Mouse (Mus musculus) layer of hippocampus, postnatal 25 days (tissue): ENCODE measurements around the gene Gm9732. TPM values are rescaled to one million over a fixed set of nuclear protein-coding genes. Genes with fewer than 3 reads are reported as not detected.
A peak's percentile ranks its signal among the peaks of the same experiment; 100 is the strongest.
"Not testable (repeated sequence)": the region's sequence is repeated elsewhere in the genome, so short reads cannot be mapped to it uniquely, and the experiment has no call there.

Source experiments
- DNase-seq, 2 experiments: peaks; one replicate each; pipeline ENCODE4 v3.0.0; 2022; ENCODE audit warnings: mixed read lengths in 2 of 2, low spot score in 1 of 2; ENCODE audit errors: extremely low spot score in 1 of 2
- total RNA-seq, 2 experiments: library from RNA; stranded (reverse); gene quantifications; 2 replicates each; pipeline ENCODE4 v1.2.3; 2021

Gene Gm9732
- total RNA-seq = not detected

DNA sequence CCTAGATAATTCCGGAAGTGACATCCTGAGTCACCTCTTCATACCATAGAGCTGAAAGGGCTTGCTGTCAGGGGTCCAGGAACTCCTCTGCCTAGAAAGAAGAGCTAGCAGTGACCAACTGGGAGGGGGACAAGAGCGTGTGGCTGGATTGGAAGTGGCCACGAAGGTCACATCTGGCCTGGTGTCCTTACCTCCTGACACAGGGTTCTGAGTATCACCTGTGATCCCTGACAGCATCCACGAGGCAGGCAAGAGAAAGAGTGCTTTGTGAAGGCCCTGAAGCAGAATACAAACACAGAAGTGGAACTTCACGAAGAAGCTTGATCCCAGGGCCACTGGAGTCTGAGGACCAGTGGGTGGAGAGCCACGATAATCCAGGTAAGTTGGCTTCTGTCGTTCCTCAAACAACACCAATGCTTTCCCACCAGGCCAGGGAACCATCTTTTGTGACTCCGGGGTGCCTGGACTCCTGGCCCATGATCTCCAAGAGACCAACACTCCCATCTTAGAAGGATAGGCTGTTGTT is at the start of gene Gm9732:
Gm9732 (plus strand) TSS at position 51 of the 526 bp plus-strand sequence.
- DNase-seq = not testable (repeated sequence)

DNA sequence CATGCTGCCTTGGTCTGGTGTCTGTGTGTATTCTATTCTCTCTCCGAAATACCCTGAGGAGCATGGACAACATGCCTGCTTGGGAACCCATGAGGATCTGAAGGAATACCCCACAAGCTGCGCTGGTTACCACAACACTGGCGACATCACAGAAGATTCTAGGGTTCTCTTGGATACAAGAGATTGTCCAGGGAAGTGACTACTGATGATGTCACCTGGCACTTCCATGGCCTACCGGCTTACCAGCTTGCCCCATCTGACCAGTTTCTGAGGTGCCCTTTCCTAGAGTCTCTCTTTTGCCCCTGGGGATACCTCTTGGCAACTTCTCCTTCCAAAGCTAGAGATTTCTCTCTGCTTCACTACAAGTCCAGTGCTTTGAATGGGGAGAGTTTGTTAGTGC is 39.6 kb upstream of the Gm9732 start, which contains the start of gene Gm8122:
Gm8122 (minus strand) TSS at position 101 of the 400 bp plus-strand sequence.
- DNase-seq = not testable (repeated sequence)

DNA sequence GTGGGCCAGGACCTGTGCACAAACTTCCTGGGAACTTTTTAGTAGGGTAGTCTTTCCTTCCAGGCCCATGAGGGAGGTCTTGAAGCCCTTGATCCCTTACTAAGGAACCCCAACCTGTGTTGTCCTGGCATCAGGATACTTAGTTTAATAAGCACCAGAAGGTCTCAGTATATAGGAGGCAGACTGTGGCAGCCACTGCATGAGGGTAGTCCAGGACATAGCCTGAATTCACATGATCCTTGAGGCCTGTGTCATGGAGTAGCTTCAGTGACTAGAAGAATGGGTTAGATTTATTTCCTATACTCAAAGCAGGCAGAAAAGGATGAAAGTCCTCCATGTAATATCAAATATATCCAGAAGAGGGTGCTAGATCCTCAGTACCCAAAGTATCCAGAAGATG is 37.1 kb upstream of the Gm9732 start:
- peak in 1 of 2 experiments; percentile 14 for DNase-seq

- DNase-seq = not testable (repeated sequence)
These were observed 25.1 kb upstream of the Gm9732 start for GRCm38 (mm10) chr14:43249611-43250170.

DNA sequence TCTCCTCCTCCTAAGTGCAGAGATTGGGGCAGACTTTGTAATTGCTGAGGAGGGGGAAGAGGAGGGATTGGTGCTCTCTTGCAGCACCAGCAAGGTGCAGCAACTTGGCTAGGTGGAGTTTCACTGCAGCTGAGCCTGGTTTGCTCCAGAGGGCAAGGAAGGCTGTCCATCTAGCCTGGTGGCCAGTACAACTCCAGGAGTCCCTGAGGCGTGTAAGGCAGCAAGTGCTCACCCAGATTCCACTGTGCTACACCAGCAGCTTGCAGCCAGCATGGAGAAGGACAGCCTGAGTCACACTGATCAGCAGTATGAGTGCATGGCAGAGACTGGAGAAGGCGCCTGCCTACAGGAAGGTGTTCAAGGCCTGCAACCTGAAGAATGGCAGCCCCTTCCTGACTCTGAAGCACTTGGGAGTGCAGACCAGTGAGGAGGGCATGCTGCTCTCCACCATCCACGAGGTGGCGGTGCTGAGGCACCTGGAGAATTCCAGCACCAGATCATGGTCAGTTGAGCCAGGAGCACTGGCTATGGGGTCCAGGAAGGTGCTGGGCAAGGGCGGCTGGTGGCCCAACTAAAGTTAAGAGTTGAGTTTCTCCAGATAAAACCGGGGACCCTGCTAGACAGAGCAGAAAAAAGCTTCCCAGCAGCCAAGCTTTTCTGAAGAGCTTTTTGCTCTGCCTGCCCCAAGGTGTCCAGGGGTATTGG is 24.1 kb upstream of the Gm9732 start:
- DNase-seq = not testable (repeated sequence)

- not testable (repeated sequence) for DNase-seq
These were observed 18.3 kb upstream of the Gm9732 start for GRCm38 (mm10) chr14:43256511-43256910.

DNA sequence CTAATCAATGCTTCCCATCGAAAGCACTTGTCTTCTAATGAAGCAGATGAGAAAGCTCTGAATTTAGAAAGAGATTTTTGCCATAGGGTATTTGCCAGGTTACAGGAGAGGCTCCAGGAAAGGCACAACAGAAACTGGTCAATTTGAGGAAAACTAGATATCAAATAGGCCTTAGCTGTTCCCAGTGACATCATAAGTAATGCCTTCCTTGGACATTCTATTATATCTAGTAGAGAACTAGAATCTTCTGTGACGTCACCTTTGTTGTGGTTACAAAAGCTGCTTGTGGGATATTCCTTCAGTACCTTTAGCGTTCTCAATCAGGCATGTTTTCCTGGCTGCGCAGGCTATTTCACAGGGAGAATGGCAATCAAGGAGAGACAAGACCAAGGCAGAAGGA is 16.5 kb upstream of the Gm9732 start, which contains the start of gene Gm8126:
Gm8126 (plus strand) TSS at position 301 of the 400 bp plus-strand sequence.
- DNase-seq = not testable (repeated sequence)

DNA sequence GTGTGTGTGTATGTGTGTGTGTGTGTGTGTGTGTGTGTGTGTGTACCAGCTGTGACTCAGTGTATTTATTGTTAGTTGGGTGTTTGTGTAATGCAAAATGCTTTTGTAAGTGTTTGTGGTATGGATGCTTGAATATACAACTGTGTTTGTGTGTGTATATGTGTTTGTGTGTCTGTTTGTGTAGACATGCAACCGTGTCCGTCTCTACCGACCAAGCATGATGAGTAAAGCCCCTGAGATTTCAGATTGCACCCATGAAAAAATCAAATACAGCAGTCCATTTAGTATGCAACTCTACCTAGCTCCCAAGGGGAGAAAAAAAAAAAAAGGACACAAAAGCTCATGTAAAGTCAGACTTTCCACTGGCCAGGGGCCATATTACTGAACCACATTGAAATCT is 11.4 kb upstream of the Gm9732 start:
- not testable (repeated sequence) for DNase-seq

GRCm38 (mm10) chr14:43268521-43269084 is 6.2 kb upstream of the Gm9732 start:
- not testable (repeated sequence) for DNase-seq

DNA sequence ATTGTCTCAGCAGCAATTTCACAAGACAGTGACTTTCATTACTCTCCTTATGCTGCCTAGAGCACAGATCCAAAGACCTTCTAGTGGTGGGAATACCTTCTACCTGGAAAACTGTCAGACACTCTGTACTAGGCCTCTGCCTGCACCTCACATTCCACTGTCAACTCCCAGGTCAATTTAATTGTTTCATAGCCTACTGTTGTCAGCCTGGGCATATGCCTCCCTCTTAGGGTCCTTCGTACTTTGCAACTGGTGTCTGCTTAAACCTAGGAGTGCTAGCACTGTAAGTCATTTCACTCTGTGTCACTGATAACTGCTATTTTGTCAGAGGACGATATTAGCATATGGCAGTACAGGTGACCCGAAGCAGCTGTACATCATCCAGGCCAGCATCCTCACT is 5.6 kb upstream of the Gm9732 start:
- DNase-seq = not testable (repeated sequence)

DNA sequence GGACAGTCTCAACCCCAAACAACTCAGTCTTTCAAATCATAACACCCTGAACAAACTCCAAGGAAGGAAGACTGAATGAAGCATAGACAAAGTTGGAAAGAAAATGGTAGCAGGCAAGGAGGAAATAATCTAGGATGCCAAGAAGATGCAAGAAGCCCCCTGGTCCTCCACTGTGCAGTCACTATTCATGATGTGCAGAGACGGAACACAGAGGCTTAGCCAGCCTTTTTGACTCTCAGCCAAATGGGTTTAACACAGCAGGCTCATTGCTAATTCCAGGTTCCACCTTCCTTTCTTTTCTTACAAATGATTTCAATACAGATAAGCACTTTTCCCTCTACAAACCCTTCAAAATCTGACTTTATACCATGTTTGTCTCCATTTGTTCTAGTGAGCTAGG is 1.7 kb upstream of the Gm9732 start:
- DNase-seq = not testable (repeated sequence)

DNA sequence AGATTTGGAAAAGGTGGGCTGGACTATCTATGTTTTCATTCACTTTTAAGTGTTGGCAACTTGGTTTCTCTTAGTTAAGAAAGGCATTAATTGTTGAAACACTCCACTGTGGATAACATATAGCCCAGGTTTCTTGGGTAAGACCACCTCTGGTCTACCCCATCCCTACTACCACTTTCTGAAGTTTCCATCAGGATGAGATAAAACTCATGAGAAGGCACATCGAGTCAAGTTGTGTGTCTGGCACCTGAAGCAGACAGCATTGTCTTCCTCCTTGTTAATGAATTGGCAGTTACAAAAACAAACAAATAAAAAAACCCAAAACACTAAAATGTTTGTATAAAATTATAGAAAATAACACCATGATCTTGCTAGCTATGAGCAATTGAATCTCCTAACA is 916 bp downstream of the Gm9732 start:
- not testable (repeated sequence) for DNase-seq

- not testable (repeated sequence) for DNase-seq
These were observed 2.6 kb downstream of the Gm9732 start for GRCm38 (mm10) chr14:43277468-43277867.

GRCm38 (mm10) chr14:43278146-43278545 is 3.3 kb downstream of the Gm9732 start:
- not testable (repeated sequence) for DNase-seq

- not testable (repeated sequence) for DNase-seq
These were observed 3.8 kb downstream of the Gm9732 start for GRCm38 (mm10) chr14:43278681-43279080.

DNA sequence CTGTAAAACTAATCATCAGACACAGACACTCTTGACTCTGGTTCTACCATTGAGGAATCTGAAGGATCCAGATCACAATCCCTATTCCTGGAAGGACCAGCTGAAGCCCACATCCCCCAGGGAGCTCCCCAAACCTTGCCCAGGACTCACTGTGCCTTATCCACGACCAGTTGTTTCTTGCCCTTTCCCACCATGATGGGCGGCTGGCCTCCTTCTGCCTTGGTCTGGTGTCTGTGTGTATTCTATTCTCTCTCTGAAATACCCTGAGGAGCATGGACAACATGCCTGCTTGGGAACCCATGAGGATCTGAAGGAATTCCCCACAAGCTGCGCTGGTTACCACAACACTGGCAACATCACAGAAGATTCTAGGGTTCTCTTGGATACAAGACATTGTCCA is 18.7 kb downstream of the Gm9732 start, which contains the start of gene Gm8127:
Gm8127 (minus strand) TSS at position 330 of the 400 bp plus-strand sequence.
- DNase-seq = not testable (repeated sequence)

GRCm38 (mm10) chr14:43319516-43319915 is 44.7 kb downstream of the Gm9732 start:
- not testable (repeated sequence) for DNase-seq

GRCm38 (mm10) chr14:43328603-43329002 is 53.8 kb downstream of the Gm9732 start:
- DNase-seq = not testable (repeated sequence)

- not testable (repeated sequence) for DNase-seq
These were observed 56.6 kb downstream of the Gm9732 start for GRCm38 (mm10) chr14:43331362-43331880.

- not testable (repeated sequence) for DNase-seq
These were observed 62.8 kb downstream of the Gm9732 start for GRCm38 (mm10) chr14:43337646-43338045.

DNA sequence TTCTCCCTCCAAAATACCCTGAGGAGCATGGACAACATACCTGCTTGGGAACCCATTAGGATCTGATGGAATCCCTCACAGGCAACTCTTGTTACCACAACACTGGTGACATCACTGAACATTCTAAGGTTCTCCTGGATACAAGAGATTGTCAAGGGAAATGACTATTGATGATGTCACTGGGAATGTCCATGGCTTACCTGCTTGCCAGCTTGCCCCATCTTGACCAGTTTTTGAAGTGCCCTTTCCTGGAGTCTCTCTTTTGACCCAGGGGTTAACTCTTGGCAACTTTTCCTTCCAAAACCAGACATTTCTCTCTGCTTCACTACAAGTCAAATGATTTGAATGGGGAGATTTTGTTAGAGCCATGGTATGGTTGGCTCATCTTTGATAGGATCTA is 72.9 kb downstream of the Gm9732 start, which contains the start of gene 1700001F09Rik:
1700001F09Rik (minus strand) TSS at position 101 of the 400 bp plus-strand sequence.
- DNase-seq = not testable (repeated sequence)
